Mouse (Mus musculus) spleen, postnatal 10 days (tissue): ENCODE measurements around the gene Poc1b.
A peak's percentile ranks its signal among the peaks of the same experiment; 100 is the strongest.
"Not testable (repeated sequence)": the region's sequence is repeated elsewhere in the genome, so short reads cannot be mapped to it uniquely, and the experiment has no call there.

ENCODE experiments used
- DNase-seq, 2 experiments: peaks; one replicate each; pipeline ENCODE4 v3.0.0; 2021 to 2022; ENCODE audit warnings: low spot score in 2 of 2

Poc1b gene

GRCm38 (mm10) chr10:99156808-99157207 is 50.0 kb downstream of the Poc1b start:
- no peak for DNase-seq

GRCm38 (mm10) chr10:99157697-99158096 is 50.9 kb downstream of the Poc1b start:
- not testable (repeated sequence) for DNase-seq

GRCm38 (mm10) chr10:99161987-99162582 is 55.2 kb downstream of the Poc1b start:
- peak in 1 of 2 experiments; percentile 44 for DNase-seq

- no peak for DNase-seq
Observed at GRCm38 (mm10) chr10:99163002-99163401, 56.2 kb downstream of the Poc1b start.

- DNase-seq: peak in 1 of 2 experiments; percentile 42
Observed at GRCm38 (mm10) chr10:99164871-99165477, 58.1 kb downstream of the Poc1b start.

GRCm38 (mm10) chr10:99165751-99166282 is 59.0 kb downstream of the Poc1b start:
- peak in 1 of 2 experiments; percentile 31 for DNase-seq

- DNase-seq: no peak
Observed at GRCm38 (mm10) chr10:99166392-99166791, 59.6 kb downstream of the Poc1b start.

- peak in 1 of 2 experiments; percentile 29 for DNase-seq
Observed at GRCm38 (mm10) chr10:99168404-99168803, 61.6 kb downstream of the Poc1b start.

GRCm38 (mm10) chr10:99168840-99169764 is 62.3 kb downstream of the Poc1b start:
- no peak for DNase-seq

- no peak for DNase-seq
Observed at GRCm38 (mm10) chr10:99169765-99170129, 62.9 kb downstream of the Poc1b start.

- DNase-seq: peak in 1 of 2 experiments; percentile 34
Observed at GRCm38 (mm10) chr10:99171961-99172497, 65.2 kb downstream of the Poc1b start.

GRCm38 (mm10) chr10:99172906-99173507 is 66.2 kb downstream of the Poc1b start:
- DNase-seq: no peak

GRCm38 (mm10) chr10:99176911-99177310 is 70.1 kb downstream of the Poc1b start:
- no peak for DNase-seq

GRCm38 (mm10) chr10:99178118-99178517 is 71.3 kb downstream of the Poc1b start:
- DNase-seq: no peak

- no peak for DNase-seq
Observed at GRCm38 (mm10) chr10:99179122-99179521, 72.3 kb downstream of the Poc1b start.

- no peak for DNase-seq
Observed at GRCm38 (mm10) chr10:99179566-99179965, 72.7 kb downstream of the Poc1b start.

- no peak for DNase-seq
Observed at GRCm38 (mm10) chr10:99181497-99181896, 74.7 kb downstream of the Poc1b start.

- peak in 1 of 2 experiments; percentile 41 for DNase-seq
Observed at GRCm38 (mm10) chr10:99182107-99182506, 75.3 kb downstream of the Poc1b start.

GRCm38 (mm10) chr10:99188175-99188574 is 81.3 kb downstream of the Poc1b start:
- DNase-seq: no peak

- DNase-seq: no peak
Observed at GRCm38 (mm10) chr10:99188656-99189603, 82.1 kb downstream of the Poc1b start.
